Mouse (Mus musculus) gastrocnemius, postnatal 25 days (tissue): ENCODE measurements around the gene Nrn1. TPM values are rescaled to one million over a fixed set of nuclear protein-coding genes. Genes with fewer than 3 reads are reported as not detected.

ENCODE experiments used
- DNase-seq: peaks from one replicate; pipeline ENCODE4 v3.0.0; 2022
- total RNA-seq, 2 experiments: library from RNA; stranded (reverse); gene quantifications; 1 replicate in 1 of 2; 2 replicates in 1 of 2; pipeline ENCODE4 v1.2.3; 2021

Gene Nrn1
- total RNA-seq, 2 experiments from 2014 or later: 1.2 to 1.5 TPM

- no peak for DNase-seq
Observed at GRCm38 (mm10) chr13:36724533-36725470, 10.1 kb downstream of the Nrn1 start.

- DNase-seq: no peak
Observed at GRCm38 (mm10) chr13:36723726-36724300, 11.1 kb downstream of the Nrn1 start.

GRCm38 (mm10) chr13:36722309-36722708 is 12.6 kb downstream of the Nrn1 start:
- DNase-seq: no peak

GRCm38 (mm10) chr13:36720297-36721017 is 14.5 kb downstream of the Nrn1 start:
- no peak for DNase-seq

- DNase-seq: no peak
Observed at GRCm38 (mm10) chr13:36717376-36717775, 17.6 kb downstream of the Nrn1 start.

- DNase-seq: no peak
Observed at GRCm38 (mm10) chr13:36716708-36717107, 18.2 kb downstream of the Nrn1 start.

GRCm38 (mm10) chr13:36714101-36714500 is 20.8 kb downstream of the Nrn1 start:
- no peak for DNase-seq

- DNase-seq: no peak
Observed at GRCm38 (mm10) chr13:36707088-36707690, 27.7 kb downstream of the Nrn1 start.

- no peak for DNase-seq
Observed at GRCm38 (mm10) chr13:36696351-36696771, 38.6 kb downstream of the Nrn1 start.

GRCm38 (mm10) chr13:36695516-36696201 is 39.3 kb downstream of the Nrn1 start:
- no peak for DNase-seq

- DNase-seq: no peak
Observed at GRCm38 (mm10) chr13:36683581-36683980, 51.4 kb downstream of the Nrn1 start.

- DNase-seq: no peak
Observed at GRCm38 (mm10) chr13:36680690-36681355, 54.1 kb downstream of the Nrn1 start.

GRCm38 (mm10) chr13:36679345-36679744 is 55.6 kb downstream of the Nrn1 start:
- no peak for DNase-seq
